Mouse (Mus musculus): ENCODE measurements at regions not wholly inside any gene's neighbourhood (a gene's known extent, or its start where the extent isn't known, plus 50 kb on each side); places are given as distances from the start of the nearest gene placed in this dataset.
"Not testable (repeated sequence)": the region's sequence is repeated elsewhere in the genome, so short reads cannot be mapped to it uniquely, and the experiment has no call there.

- no peak for TF ChIP-seq CTCF (IDR thresholded peaks at IDR 0.05)
- Histone ChIP-seq H3K4me3 (no peak overlapping the region), H3K27ac (no peak overlapping the region)
- intact Hi-C loops (cut with DNase I) = no loop called here
- no peak for DNase-seq (ENCODE audit: extremely low spot score in 1 of 2, low spot score in 2 of 2)
Observed at GRCm38 (mm10) chr12:29050516-29051251, 299.1 kb downstream of the Eipr1 start.

- Histone ChIP-seq H3K27ac (no peak overlapping the region), H3K4me3 (no peak overlapping the region)
- intact Hi-C loops (cut with DNase I) = no loop called here
- no peak for DNase-seq (ENCODE audit: extremely low spot score in 1 of 2, low spot score in 2 of 2)
- no peak for TF ChIP-seq CTCF (IDR thresholded peaks at IDR 0.05)
Observed at GRCm38 (mm10) chr12:29054367-29054766, 302.8 kb downstream of the Eipr1 start.

GRCm38 (mm10) chr12:29062025-29062637 is 310.5 kb downstream of the Eipr1 start:
- no peak for TF ChIP-seq CTCF (IDR thresholded peaks at IDR 0.05)
- no peak for DNase-seq (ENCODE audit: extremely low spot score in 1 of 2, low spot score in 2 of 2)
- Histone ChIP-seq H3K27ac (no peak overlapping the region), H3K4me3 (no peak overlapping the region)
- intact Hi-C loops (cut with DNase I) = no loop called here

DNA sequence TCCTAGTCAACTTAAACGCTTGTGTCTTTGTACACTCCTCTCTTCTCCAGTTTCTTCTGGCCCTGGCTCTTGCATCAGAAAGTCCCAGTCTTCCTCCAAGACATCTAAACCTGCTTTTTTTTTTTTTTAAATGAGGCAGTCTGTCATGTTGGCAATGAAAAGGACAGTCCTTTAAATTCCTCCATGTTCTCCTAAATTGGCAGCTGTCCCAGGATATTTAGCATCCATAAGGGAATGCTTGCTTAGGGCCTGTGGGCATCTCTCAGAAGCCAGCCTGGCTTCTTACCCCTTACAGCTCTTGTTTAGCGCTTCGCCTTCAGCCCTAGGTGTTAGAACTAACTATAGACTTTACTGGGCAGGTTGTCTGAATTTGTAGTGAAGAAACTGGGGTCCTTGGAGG is 311.2 kb downstream of the Eipr1 start:
- no peak overlapping the region for H3K27ac ChIP-seq
- no peak for TF ChIP-seq CTCF (IDR thresholded peaks at IDR 0.05)
- DNase-seq (ENCODE audit: extremely low spot score in 1 of 2, low spot score in 2 of 2) = no peak
- no peak overlapping the region for H3K4me3 ChIP-seq
- intact Hi-C loops (cut with DNase I) = no loop called here

GRCm38 (mm10) chr12:29068180-29068579 is 316.6 kb downstream of the Eipr1 start:
- intact Hi-C loops (cut with DNase I) = no loop called here
- no peak for DNase-seq (ENCODE audit: extremely low spot score in 1 of 2, low spot score in 2 of 2)
- Histone ChIP-seq H3K4me3 (no peak overlapping the region), H3K27ac (no peak overlapping the region)
- peak; percentile 51 for TF ChIP-seq CTCF (IDR thresholded peaks at IDR 0.05)

DNA sequence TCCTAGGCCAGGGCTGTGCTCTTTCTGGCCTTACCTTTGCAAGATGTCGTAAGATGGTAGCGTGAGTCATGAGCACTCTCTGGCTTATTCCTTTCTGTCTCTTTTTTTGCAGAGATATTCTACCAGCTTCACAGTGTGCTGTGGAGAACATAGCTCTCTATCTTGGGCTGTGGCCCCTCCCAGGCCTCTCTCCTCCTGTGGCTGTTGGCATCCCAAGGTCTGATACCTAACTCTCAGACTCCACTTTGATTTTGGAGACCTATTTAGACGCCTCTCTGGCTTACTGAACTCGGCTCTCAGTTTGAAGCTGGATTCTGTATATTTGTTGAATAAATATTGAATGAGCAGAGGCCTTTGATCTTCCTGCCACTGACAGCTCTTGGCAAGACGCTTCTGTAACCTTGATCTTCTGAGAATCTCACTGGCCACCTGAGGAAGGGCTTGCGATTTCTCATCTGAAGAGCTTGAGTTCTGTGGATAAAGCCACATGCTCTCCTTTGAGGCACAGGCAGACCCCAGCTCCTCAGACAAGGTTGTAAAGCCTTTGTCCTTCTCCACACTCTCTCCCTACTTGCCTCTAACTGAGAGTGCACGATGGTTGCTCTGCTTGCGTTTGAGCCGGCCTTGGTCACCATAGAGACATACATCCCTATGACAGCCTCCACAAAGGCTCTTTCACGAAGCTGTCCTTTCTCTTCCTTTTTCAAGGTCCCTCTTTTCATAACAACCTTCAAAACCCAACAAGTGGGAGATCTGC is 323.7 kb downstream of the Eipr1 start:
- intact Hi-C loops (cut with DNase I) = no loop called here
- Histone ChIP-seq H3K27ac (no peak overlapping the region), H3K4me3 (no peak overlapping the region)
- TF ChIP-seq CTCF (IDR thresholded peaks at IDR 0.05) = no peak
- DNase-seq (ENCODE audit: extremely low spot score in 1 of 2, low spot score in 2 of 2) = no peak

- TF ChIP-seq CTCF (IDR thresholded peaks at IDR 0.05) = no peak
- no peak overlapping the region for H3K4me3 ChIP-seq
- DNase-seq (ENCODE audit: extremely low spot score in 1 of 2, low spot score in 2 of 2) = no peak
- intact Hi-C loops (cut with DNase I) = no loop called here
- no peak overlapping the region for H3K27ac ChIP-seq
Observed at GRCm38 (mm10) chr12:29076606-29077005, 325.0 kb downstream of the Eipr1 start.

DNA sequence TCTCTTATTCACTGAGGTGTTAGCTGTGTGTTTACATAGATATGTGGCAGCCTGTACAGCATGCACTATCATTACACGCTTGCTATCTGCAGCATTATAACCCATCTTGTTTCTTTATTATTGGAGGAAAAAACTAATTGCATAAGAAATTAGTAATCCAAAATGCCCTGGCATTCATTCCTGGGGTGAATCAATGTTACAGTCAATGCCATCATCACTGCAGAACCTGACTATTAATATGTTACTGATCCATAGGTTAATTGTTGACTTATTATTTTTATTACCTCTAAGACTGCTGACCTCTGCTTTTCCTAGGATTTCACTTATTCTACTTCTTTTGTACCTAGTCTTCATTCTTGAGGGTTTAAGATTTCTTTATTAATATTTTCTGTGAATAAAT is 327.4 kb downstream of the Eipr1 start:
- DNase-seq (ENCODE audit: extremely low spot score in 1 of 2, low spot score in 2 of 2) = no peak
- no peak overlapping the region for H3K4me3 ChIP-seq
- intact Hi-C loops (cut with DNase I) = no loop called here
- no peak for TF ChIP-seq CTCF (IDR thresholded peaks at IDR 0.05)
- H3K27ac ChIP-seq = no peak overlapping the region

DNA sequence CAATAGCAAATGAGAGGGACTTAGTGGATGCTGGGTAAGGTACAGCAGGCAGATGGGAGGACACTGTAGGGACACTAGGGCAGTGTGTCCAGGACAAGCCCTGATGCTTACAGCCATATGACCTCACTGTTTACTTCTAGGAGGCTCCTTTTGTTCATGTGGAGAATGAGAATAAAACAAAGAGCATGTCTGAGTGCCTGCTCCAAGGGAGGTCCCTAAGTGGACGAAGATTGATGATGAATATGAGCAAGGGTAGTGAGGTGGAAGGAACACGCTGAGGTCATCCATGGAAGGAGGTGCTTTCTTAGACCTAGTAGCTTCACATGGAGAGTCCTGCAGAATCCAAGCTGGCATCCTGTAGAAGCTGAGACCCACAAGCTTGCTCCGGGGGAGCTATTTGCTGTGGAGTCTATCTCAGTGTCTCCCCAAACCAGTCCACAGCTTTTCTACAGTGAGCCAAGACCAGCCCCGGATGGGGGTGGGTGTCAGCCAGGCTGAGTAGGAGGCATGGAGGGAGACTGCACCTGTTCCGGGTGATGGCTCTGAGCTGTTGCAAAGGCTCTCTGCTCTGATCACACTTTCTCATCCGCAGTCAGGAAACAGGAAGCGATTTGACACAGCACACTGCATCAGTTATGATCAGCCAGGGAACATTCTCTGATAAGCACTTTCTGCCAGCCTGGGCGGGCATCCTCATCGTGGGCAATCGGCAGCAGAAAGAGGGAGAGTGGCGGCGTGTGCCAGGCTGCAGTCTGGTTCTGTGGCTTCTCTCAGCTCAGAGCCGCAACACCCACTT is 332.0 kb downstream of the Eipr1 start:
- TF ChIP-seq CTCF (IDR thresholded peaks at IDR 0.05) = no peak
- intact Hi-C loops (cut with DNase I) = loop anchor here (5.0 to 10.0 kb wide), 2 partner anchors 106 to 441 kb away; partner anchors contain the start of gene Myt1l
- no peak overlapping the region for H3K4me3 ChIP-seq
- peak; percentile 61 to 65 for DNase-seq (ENCODE audit: extremely low spot score in 1 of 2, low spot score in 2 of 2)
- H3K27ac ChIP-seq = peak overlapping the region; percentile 78

DNA sequence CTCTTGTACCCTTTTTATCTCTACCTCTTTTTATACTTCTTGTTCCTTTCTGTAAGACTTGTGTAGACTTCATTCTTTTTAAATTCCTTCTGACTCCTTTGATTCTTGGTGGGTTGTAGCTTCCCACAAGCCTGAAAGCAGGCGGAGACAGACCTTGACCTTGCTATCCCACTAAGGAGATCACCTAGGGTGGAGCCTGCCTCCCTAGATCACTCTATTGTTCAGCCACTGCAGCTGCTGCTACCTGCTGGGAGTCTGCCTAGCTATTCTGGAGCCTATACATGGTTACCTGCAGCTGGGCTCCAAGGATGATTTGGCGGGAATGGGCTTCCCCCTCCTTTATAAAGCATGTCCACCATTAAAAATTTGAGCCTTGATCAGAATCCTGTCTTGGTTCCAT is 335.6 kb downstream of the Eipr1 start:
- intact Hi-C loops (cut with DNase I) = loop anchor here (10.0 kb wide), 1 partner anchor 438 kb away; the partner anchor contains the start of gene Myt1l
- H3K27ac ChIP-seq; H3K4me3 ChIP-seq; DNase-seq (ENCODE audit: extremely low spot score in 1 of 2, low spot score in 2 of 2): not testable (repeated sequence)

DNA sequence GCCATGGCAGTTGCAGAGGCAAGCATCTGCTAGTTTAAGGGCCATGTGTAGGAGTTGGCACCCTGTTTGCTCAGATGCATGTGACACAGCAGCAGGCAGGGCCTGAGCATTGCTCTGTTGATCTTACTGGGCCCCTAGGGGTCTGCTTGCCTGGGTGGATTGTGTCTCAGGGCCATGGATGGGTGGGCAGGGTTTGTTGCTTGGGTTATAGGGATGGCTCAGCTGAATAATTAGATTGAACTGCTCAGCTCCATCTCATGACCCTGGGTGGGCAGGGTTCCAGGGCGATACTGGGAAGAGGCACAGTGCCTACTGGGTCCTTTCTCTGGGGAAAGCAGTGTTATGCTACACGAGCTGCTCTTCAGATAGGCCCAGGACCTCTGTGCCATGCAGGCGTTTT is 338.0 kb downstream of the Eipr1 start:
- no peak overlapping the region for H3K27ac ChIP-seq
- intact Hi-C loops (cut with DNase I) = loop anchor here (10.0 kb wide), 1 partner anchor 435 kb away; the partner anchor contains the start of gene Myt1l
- no peak for TF ChIP-seq CTCF (IDR thresholded peaks at IDR 0.05)
- no peak overlapping the region for H3K4me3 ChIP-seq
- DNase-seq (ENCODE audit: extremely low spot score in 1 of 2, low spot score in 2 of 2) = no peak
